Mouse (Mus musculus) embryonic facial prominence, embryonic 13.5 days (tissue): Measurements from ENCODE around the gene Alx3. TPM values are rescaled to one million over a fixed set of nuclear protein-coding genes. Genes with fewer than 3 reads are reported as not detected.

Source experiments
- ATAC-seq: fragments of 200-750 bp; cut with Nextera tagmentation; 2 replicates; pipeline ENCODE4 v1.8.0; 2017; ENCODE audit warnings: low read depth; ENCODE audit not compliant: insufficient number of reproducible peaks, insufficient read depth, low FRiP score, low TSS enrichment
- H3K27ac ChIP-seq: fragments of 300-500 bp; sonication (generic); 2 replicates; pipeline ENCODE4 v1.5.1; 2015; ENCODE audit warnings: moderate library complexity, mild to moderate bottlenecking, inconsistent platforms
- H3K27me3 ChIP-seq: fragments of 300-500 bp; sonication (generic); 2 replicates; pipeline ENCODE4 v1.6.1; 2015; ENCODE audit warnings: mild to moderate bottlenecking, inconsistent platforms
- H3K36me3 ChIP-seq: fragments of 300-500 bp; sonication (generic); 2 replicates; pipeline ENCODE4 v1.6.1; 2015; ENCODE audit warnings: mild to moderate bottlenecking, inconsistent platforms
- H3K4me1 ChIP-seq: fragments of 300-500 bp; sonication (generic); 2 replicates; pipeline ENCODE4 v1.6.1; 2015; ENCODE audit warnings: inconsistent platforms
- H3K4me2 ChIP-seq: fragments of 300-500 bp; sonication (generic); 2 replicates; pipeline ENCODE4 v1.6.1; 2015; ENCODE audit warnings: moderate library complexity, mild to moderate bottlenecking, inconsistent platforms
- H3K4me3 ChIP-seq: fragments of 300-500 bp; sonication (generic); 2 replicates; pipeline ENCODE4 v1.5.1; 2015; ENCODE audit warnings: mild to moderate bottlenecking, inconsistent platforms
- H3K9ac ChIP-seq: fragments of 300-500 bp; sonication (generic); 2 replicates; pipeline ENCODE4 v1.6.1; 2015; ENCODE audit warnings: mild to moderate bottlenecking, inconsistent platforms
- H3K9me3 ChIP-seq: fragments of 300-500 bp; sonication (generic); 2 replicates; pipeline ENCODE4 v1.6.1; 2016; ENCODE audit warnings: inconsistent platforms
- WGBS: fragments of 180-500 bp; shearing (Covaris S2); methylation state at CpG from one replicate; pipeline ENCODE4 v1.1.7; 2015; ENCODE audit warnings: mixed read lengths; 5-methylcytosine and 5-hydroxymethylcytosine counted together
- polyA plus RNA-seq: library from polyadenylated mRNA; unstranded; fragments of >200 nt; fragmentation: Nextera tagmentation; extraction: Ambion mirVana; gene quantifications from 2 replicates; pipeline ENCODE4 v1.2.1, GENCODE M21; 2015

The Alx3 gene
- 31.5 and 50.5 TPM in 2 replicates for polyA plus RNA-seq

- Histone ChIP-seq H3K9me3 (no peaks in the 10 kb centered on the region), H3K4me3 (peak within 1 kb of the TSS; percentile 65), H3K4me1 (peaks cover 50% of the 10 kb centered on the region), H3K27me3 (peaks cover 84% of the 10 kb centered on the region), H3K4me2 (peak within 1 kb of the TSS; percentile 73), H3K27ac (peak within 1 kb of the TSS; percentile 92), H3K9ac (peak within 1 kb of the TSS; percentile 91), H3K36me3 (no peaks in the 10 kb centered on the region)
- peak; percentile 72; the same call in 1 of the 2 replicates for ATAC-seq
- WGBS: under 1% methylated on average over 34 of the region's 46 CpGs
Measured at GRCm38 (mm10) chr3:107594662-107595263, at the start of gene Alx3. Gene Alx3, plus strand, starts transcription at chr3:107595031.

- Histone ChIP-seq H3K27ac (no peak overlapping the region), H3K9me3 (no peaks in the 10 kb centered on the region), H3K4me3 (no peak overlapping the region), H3K36me3 (no peaks in the 10 kb centered on the region), H3K4me2 (no peak overlapping the region), H3K27me3 (no peaks in the 10 kb centered on the region; the same call in 1 of the 2 replicates), H3K4me1 (peaks cover 11% of the 10 kb centered on the region; the same call in 1 of the 2 replicates), H3K9ac (no peak overlapping the region)
- no peak for ATAC-seq
- 74% methylated on average over 5 of the region's 5 CpGs for WGBS
Measured at GRCm38 (mm10) chr3:107545278-107545677, 49.6 kb upstream of the Alx3 start.

GRCm38 (mm10) chr3:107545716-107546412, 49.0 kb upstream of the Alx3 start:
- ATAC-seq: no peak
- H3K27ac ChIP-seq: no peak overlapping the region
- H3K9me3 ChIP-seq: no peaks in the 10 kb centered on the region
- H3K4me2 ChIP-seq: no peak overlapping the region
- H3K9ac ChIP-seq: no peak overlapping the region
- no peaks in the 10 kb centered on the region for H3K36me3 ChIP-seq
- H3K4me3 ChIP-seq: no peak overlapping the region
- 76% methylated on average over 10 of the region's 10 CpGs for WGBS
- peaks cover 11% of the 10 kb centered on the region; the same call in 1 of the 2 replicates for H3K4me1 ChIP-seq
- no peaks in the 10 kb centered on the region for H3K27me3 ChIP-seq

GRCm38 (mm10) chr3:107546956-107547355, 47.9 kb upstream of the Alx3 start:
- Histone ChIP-seq H3K9me3 (no peaks in the 10 kb centered on the region), H3K9ac (no peak overlapping the region), H3K27me3 (no peaks in the 10 kb centered on the region), H3K36me3 (no peaks in the 10 kb centered on the region), H3K4me3 (no peak overlapping the region), H3K4me2 (no peak overlapping the region), H3K27ac (no peak overlapping the region), H3K4me1 (peaks cover 11% of the 10 kb centered on the region; the same call in 1 of the 2 replicates)
- no peak for ATAC-seq
- WGBS: 57% methylated on average over 2 of the region's 2 CpGs

- no peak overlapping the region for H3K9ac ChIP-seq
- H3K4me3 ChIP-seq: no peak overlapping the region
- 69% methylated on average over 17 of the region's 17 CpGs for WGBS
- no peak overlapping the region for H3K4me2 ChIP-seq
- no peaks in the 10 kb centered on the region for H3K27me3 ChIP-seq
- peaks cover 11% of the 10 kb centered on the region; the same call in 1 of the 2 replicates for H3K4me1 ChIP-seq
- no peak for ATAC-seq
- no peaks in the 10 kb centered on the region for H3K9me3 ChIP-seq
- no peak overlapping the region for H3K27ac ChIP-seq
- H3K36me3 ChIP-seq: no peaks in the 10 kb centered on the region
Measured at GRCm38 (mm10) chr3:107550409-107551049, 44.3 kb upstream of the Alx3 start.

GRCm38 (mm10) chr3:107554842-107555241, 40.0 kb upstream of the Alx3 start, which contains the start of gene Ubl4b:
Gene Ubl4b, minus strand, starts transcription at chr3:107555073.
- Histone ChIP-seq H3K36me3 (no peaks in the 10 kb centered on the region), H3K27me3 (no peaks in the 10 kb centered on the region), H3K9ac (no peak within 1 kb of the TSS), H3K9me3 (no peaks in the 10 kb centered on the region), H3K4me2 (no peak within 1 kb of the TSS), H3K4me3 (no peak within 1 kb of the TSS), H3K27ac (no peak within 1 kb of the TSS), H3K4me1 (peaks cover 3% of the 10 kb centered on the region; the same call in 1 of the 2 replicates)
- no peak for ATAC-seq
- 81% methylated on average over 2 of the region's 2 CpGs for WGBS

- WGBS: 31% methylated on average over 3 of the region's 3 CpGs
- Histone ChIP-seq H3K4me2 (no peak overlapping the region), H3K4me3 (no peak overlapping the region), H3K9me3 (no peaks in the 10 kb centered on the region), H3K27me3 (no peaks in the 10 kb centered on the region), H3K36me3 (no peaks in the 10 kb centered on the region), H3K27ac (no peak overlapping the region), H3K4me1 (peaks cover 9% of the 10 kb centered on the region; the same call in 1 of the 2 replicates), H3K9ac (no peak overlapping the region)
- no peak for ATAC-seq
Measured at GRCm38 (mm10) chr3:107558740-107559139, 36.1 kb upstream of the Alx3 start.

- H3K9ac ChIP-seq: no peak overlapping the region
- ATAC-seq: no peak
- H3K27ac ChIP-seq: no peak overlapping the region
- 6% methylated on average over 3 of the region's 3 CpGs for WGBS
- no peak overlapping the region for H3K4me3 ChIP-seq
- H3K9me3 ChIP-seq: no peaks in the 10 kb centered on the region
- peaks cover 12% of the 10 kb centered on the region; the same call in 1 of the 2 replicates for H3K4me1 ChIP-seq
- H3K27me3 ChIP-seq: no peaks in the 10 kb centered on the region
- H3K4me2 ChIP-seq: no peak overlapping the region
- no peaks in the 10 kb centered on the region for H3K36me3 ChIP-seq
Measured at GRCm38 (mm10) chr3:107559183-107559582, 35.6 kb upstream of the Alx3 start.

GRCm38 (mm10) chr3:107562104-107562503, 32.7 kb upstream of the Alx3 start:
- H3K4me2 ChIP-seq: no peak overlapping the region
- H3K9ac ChIP-seq: no peak overlapping the region
- no peak overlapping the region for H3K27ac ChIP-seq

GRCm38 (mm10) chr3:107562591-107562990, 32.2 kb upstream of the Alx3 start:
- Histone ChIP-seq H3K36me3 (no peaks in the 10 kb centered on the region), H3K4me2 (no peak overlapping the region), H3K4me1 (peaks cover 12% of the 10 kb centered on the region; the same call in 1 of the 2 replicates), H3K4me3 (no peak overlapping the region), H3K9ac (no peak overlapping the region), H3K27ac (no peak overlapping the region), H3K9me3 (no peaks in the 10 kb centered on the region), H3K27me3 (no peaks in the 10 kb centered on the region)
- WGBS: 81% methylated on average over 4 of the region's 4 CpGs
- no peak for ATAC-seq

More at GRCm38 (mm10) chr3:107562104-107562503, 32.7 kb upstream of the Alx3 start:
- no peaks in the 10 kb centered on the region for H3K9me3 ChIP-seq
- ATAC-seq: no peak
- no peaks in the 10 kb centered on the region for H3K27me3 ChIP-seq
- peaks cover 12% of the 10 kb centered on the region; the same call in 1 of the 2 replicates for H3K4me1 ChIP-seq
- WGBS: 71% methylated on average over 2 of the region's 2 CpGs
- H3K4me3 ChIP-seq: no peak overlapping the region
- H3K36me3 ChIP-seq: no peaks in the 10 kb centered on the region

- 23% methylated on average over 4 of the region's 4 CpGs for WGBS
- Histone ChIP-seq H3K4me3 (no peak overlapping the region), H3K9ac (no peak overlapping the region), H3K27me3 (no peaks in the 10 kb centered on the region), H3K27ac (no peak overlapping the region), H3K9me3 (no peaks in the 10 kb centered on the region), H3K4me2 (no peak overlapping the region), H3K4me1 (peaks cover 12% of the 10 kb centered on the region; the same call in 1 of the 2 replicates), H3K36me3 (no peaks in the 10 kb centered on the region)
- ATAC-seq: no peak
Measured at GRCm38 (mm10) chr3:107563880-107564279, 31.0 kb upstream of the Alx3 start.
